Mouse (Mus musculus): ENCODE measurements around the gene Dnm3. TPM values are rescaled to one million over a fixed set of nuclear protein-coding genes. Genes with fewer than 3 reads are reported as not detected.

The Dnm3 gene
- polyA plus RNA-seq, 1 experiment, result 1.7 TPM

GRCm38 (mm10) chr1:162075831-162076230, 402.0 kb downstream of the Dnm3 start:
- Histone ChIP-seq H3K36me3 (ENCODE audit: control insufficient read depth, insufficient read depth, low read length, poor library complexity, severe bottlenecking) (no peaks in the 10 kb centered on the region), H3K27me3 (ENCODE audit: control insufficient read depth, insufficient read depth, low read length, poor library complexity, severe bottlenecking) (no peaks in the 10 kb centered on the region), H3K4me3 (ENCODE audit: low read depth, low read length) (no peak overlapping the region), H3K4me1 (ENCODE audit: control insufficient read depth, insufficient read depth, low read length) (no peaks in the 10 kb centered on the region), H3K9me3 (replicated peaks; ENCODE audit: control insufficient read depth, insufficient read depth, low read length, poor library complexity, severe bottlenecking) (no peaks in the 10 kb centered on the region), H3K9ac (ENCODE audit: low read depth, poor library complexity, severe bottlenecking) (no peak overlapping the region), H3K27ac (ENCODE audit: insufficient read depth, low read length) (no peak overlapping the region)
- TF ChIP-seq EP300 (IDR thresholded peaks at IDR 0.05; ENCODE audit: insufficient read depth, low read depth, low read length) (no peak), CTCF (IDR thresholded peaks at IDR 0.05; ENCODE audit: low read depth, low read length) (no peak), POLR2A (IDR thresholded peaks at IDR 0.05; ENCODE audit: insufficient read depth, low read length) (no peak)

- Histone ChIP-seq H3K36me3 (ENCODE audit: control insufficient read depth, insufficient read depth, low read length, poor library complexity, severe bottlenecking) (no peaks in the 10 kb centered on the region), H3K4me1 (ENCODE audit: control insufficient read depth, insufficient read depth, low read length) (no peaks in the 10 kb centered on the region), H3K9me3 (replicated peaks; ENCODE audit: control insufficient read depth, insufficient read depth, low read length, poor library complexity, severe bottlenecking) (no peaks in the 10 kb centered on the region), H3K27ac (ENCODE audit: insufficient read depth, low read length) (no peak overlapping the region), H3K27me3 (ENCODE audit: control insufficient read depth, insufficient read depth, low read length, poor library complexity, severe bottlenecking) (no peaks in the 10 kb centered on the region), H3K9ac (ENCODE audit: low read depth, poor library complexity, severe bottlenecking) (no peak overlapping the region), H3K4me3 (ENCODE audit: low read depth, low read length) (no peak overlapping the region)
- TF ChIP-seq EP300 (IDR thresholded peaks at IDR 0.05; ENCODE audit: insufficient read depth, low read depth, low read length) (no peak), CTCF (IDR thresholded peaks at IDR 0.05; ENCODE audit: low read depth, low read length) (no peak), POLR2A (IDR thresholded peaks at IDR 0.05; ENCODE audit: insufficient read depth, low read length) (no peak)
Measured at GRCm38 (mm10) chr1:162075416-162075815, 402.4 kb downstream of the Dnm3 start.

GRCm38 (mm10) chr1:162074626-162075410, 403.0 kb downstream of the Dnm3 start:
- H3K27ac ChIP-seq (ENCODE audit: insufficient read depth, low read length), result no peak overlapping the region
- no peak overlapping the region for H3K4me3 ChIP-seq (ENCODE audit: low read depth, low read length)

GRCm38 (mm10) chr1:162072917-162073578, 404.8 kb downstream of the Dnm3 start:
- no peaks in the 10 kb centered on the region for H3K9me3 ChIP-seq (replicated peaks; ENCODE audit: control insufficient read depth, insufficient read depth, low read length, poor library complexity, severe bottlenecking)
- TF ChIP-seq POLR2A (IDR thresholded peaks at IDR 0.05; ENCODE audit: insufficient read depth, low read length) (no peak), CTCF (IDR thresholded peaks at IDR 0.05; ENCODE audit: low read depth, low read length) (no peak), EP300 (IDR thresholded peaks at IDR 0.05; ENCODE audit: insufficient read depth, low read depth, low read length) (no peak)
- no peaks in the 10 kb centered on the region for H3K4me1 ChIP-seq (ENCODE audit: control insufficient read depth, insufficient read depth, low read length)
- no peaks in the 10 kb centered on the region for H3K36me3 ChIP-seq (ENCODE audit: control insufficient read depth, insufficient read depth, low read length, poor library complexity, severe bottlenecking)
- H3K9ac ChIP-seq (ENCODE audit: low read depth, poor library complexity, severe bottlenecking), result no peak overlapping the region
- H3K27me3 ChIP-seq (ENCODE audit: control insufficient read depth, insufficient read depth, low read length, poor library complexity, severe bottlenecking), result no peaks in the 10 kb centered on the region
- H3K27ac ChIP-seq (ENCODE audit: insufficient read depth, low read length), result no peak overlapping the region
- no peak overlapping the region for H3K4me3 ChIP-seq (ENCODE audit: low read depth, low read length)

More at GRCm38 (mm10) chr1:162074626-162075410, 403.0 kb downstream of the Dnm3 start:
- Histone ChIP-seq H3K9me3 (replicated peaks; ENCODE audit: control insufficient read depth, insufficient read depth, low read length, poor library complexity, severe bottlenecking) (no peaks in the 10 kb centered on the region), H3K36me3 (ENCODE audit: control insufficient read depth, insufficient read depth, low read length, poor library complexity, severe bottlenecking) (no peaks in the 10 kb centered on the region), H3K27me3 (ENCODE audit: control insufficient read depth, insufficient read depth, low read length, poor library complexity, severe bottlenecking) (no peaks in the 10 kb centered on the region), H3K9ac (ENCODE audit: low read depth, poor library complexity, severe bottlenecking) (no peak overlapping the region), H3K4me1 (ENCODE audit: control insufficient read depth, insufficient read depth, low read length) (no peaks in the 10 kb centered on the region)
- TF ChIP-seq EP300 (IDR thresholded peaks at IDR 0.05; ENCODE audit: insufficient read depth, low read depth, low read length) (no peak), POLR2A (IDR thresholded peaks at IDR 0.05; ENCODE audit: insufficient read depth, low read length) (no peak), CTCF (IDR thresholded peaks at IDR 0.05; ENCODE audit: low read depth, low read length) (no peak)

- no peak for TF ChIP-seq EP300 (IDR thresholded peaks at IDR 0.05; ENCODE audit: insufficient read depth, low read depth, low read length)
- no peak for TF ChIP-seq CTCF (IDR thresholded peaks at IDR 0.05; ENCODE audit: low read depth, low read length)
- no peak for TF ChIP-seq POLR2A (IDR thresholded peaks at IDR 0.05; ENCODE audit: insufficient read depth, low read length)
- Histone ChIP-seq H3K9ac (ENCODE audit: low read depth, poor library complexity, severe bottlenecking) (no peak overlapping the region), H3K4me3 (ENCODE audit: low read depth, low read length) (no peak overlapping the region), H3K27me3 (ENCODE audit: control insufficient read depth, insufficient read depth, low read length, poor library complexity, severe bottlenecking) (no peaks in the 10 kb centered on the region), H3K27ac (ENCODE audit: insufficient read depth, low read length) (no peak overlapping the region), H3K4me1 (ENCODE audit: control insufficient read depth, insufficient read depth, low read length) (no peaks in the 10 kb centered on the region), H3K36me3 (ENCODE audit: control insufficient read depth, insufficient read depth, low read length, poor library complexity, severe bottlenecking) (no peaks in the 10 kb centered on the region), H3K9me3 (replicated peaks; ENCODE audit: control insufficient read depth, insufficient read depth, low read length, poor library complexity, severe bottlenecking) (no peaks in the 10 kb centered on the region)
Measured at GRCm38 (mm10) chr1:162053608-162054007, 424.2 kb downstream of the Dnm3 start.

- Histone ChIP-seq H3K9me3 (replicated peaks; ENCODE audit: control insufficient read depth, insufficient read depth, low read length, poor library complexity, severe bottlenecking) (no peaks in the 10 kb centered on the region), H3K27me3 (ENCODE audit: control insufficient read depth, insufficient read depth, low read length, poor library complexity, severe bottlenecking) (no peaks in the 10 kb centered on the region), H3K36me3 (ENCODE audit: control insufficient read depth, insufficient read depth, low read length, poor library complexity, severe bottlenecking) (no peaks in the 10 kb centered on the region), H3K9ac (ENCODE audit: low read depth, poor library complexity, severe bottlenecking) (no peak overlapping the region), H3K4me3 (ENCODE audit: low read depth, low read length) (no peak overlapping the region), H3K27ac (ENCODE audit: insufficient read depth, low read length) (no peak overlapping the region), H3K4me1 (ENCODE audit: control insufficient read depth, insufficient read depth, low read length) (no peaks in the 10 kb centered on the region)
- TF ChIP-seq EP300 (IDR thresholded peaks at IDR 0.05; ENCODE audit: insufficient read depth, low read depth, low read length) (no peak), POLR2A (IDR thresholded peaks at IDR 0.05; ENCODE audit: insufficient read depth, low read length) (no peak), CTCF (IDR thresholded peaks at IDR 0.05; ENCODE audit: low read depth, low read length) (no peak)
Measured at GRCm38 (mm10) chr1:162053186-162053585, 424.6 kb downstream of the Dnm3 start.
